Mouse (Mus musculus): ENCODE measurements at regions not wholly inside any gene's neighbourhood (a gene's known extent, or its start where the extent isn't known, plus 50 kb on each side); places are given as distances from the start of the nearest gene placed in this dataset.

DNA sequence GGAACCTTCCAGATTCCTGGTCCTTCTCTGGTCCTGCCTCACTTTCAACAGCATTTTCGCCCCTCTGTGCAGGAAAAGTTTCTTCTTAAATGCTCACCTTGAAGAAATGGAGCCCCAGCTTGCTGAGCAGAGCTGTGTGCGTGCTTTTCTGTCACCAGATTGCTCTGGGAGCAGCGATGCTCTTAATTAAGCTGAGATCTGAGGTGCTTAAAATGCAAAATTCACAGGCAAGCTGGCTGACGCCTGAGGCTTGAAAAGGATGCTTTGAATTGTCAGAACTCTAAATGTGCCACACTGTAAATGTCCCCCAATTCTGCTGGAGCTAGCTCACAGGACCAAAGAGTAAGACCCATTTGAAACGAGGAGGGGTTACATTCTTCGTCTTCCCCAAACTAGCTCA lies 73.6 kb upstream of the Gm11042 start:
- H3K4me3 ChIP-seq (replicated peaks), result no peak overlapping the region
- DNase-seq (no peak), ATAC-seq (ENCODE audit: low read depth) (no peak)
- 51% methylated on average over 6 of the region's 6 CpGs for WGBS (ENCODE audit: insufficient replicate concordance)
- no peaks in the 10 kb centered on the region for H3K9me3 ChIP-seq (replicated peaks)
- H3K9ac ChIP-seq, result no peak overlapping the region
- no peak overlapping the region for H3K4me2 ChIP-seq
- no peak overlapping the region for H3K27ac ChIP-seq
- no peaks in the 10 kb centered on the region for H3K4me1 ChIP-seq (replicated peaks)
- H3K27me3 ChIP-seq, result no peaks in the 10 kb centered on the region
- H3K36me3 ChIP-seq, result no peaks in the 10 kb centered on the region

Measured in liver, embryonic 13.5 days (tissue).